Mouse (Mus musculus): ENCODE results near the gene Ctnnd2. TPM values are rescaled to one million over a fixed set of nuclear protein-coding genes. Genes with fewer than 3 reads are reported as not detected.

Gene Ctnnd2
- total RNA-seq, 2 experiments from 2014 or later: 212 to 226 TPM

DNA sequence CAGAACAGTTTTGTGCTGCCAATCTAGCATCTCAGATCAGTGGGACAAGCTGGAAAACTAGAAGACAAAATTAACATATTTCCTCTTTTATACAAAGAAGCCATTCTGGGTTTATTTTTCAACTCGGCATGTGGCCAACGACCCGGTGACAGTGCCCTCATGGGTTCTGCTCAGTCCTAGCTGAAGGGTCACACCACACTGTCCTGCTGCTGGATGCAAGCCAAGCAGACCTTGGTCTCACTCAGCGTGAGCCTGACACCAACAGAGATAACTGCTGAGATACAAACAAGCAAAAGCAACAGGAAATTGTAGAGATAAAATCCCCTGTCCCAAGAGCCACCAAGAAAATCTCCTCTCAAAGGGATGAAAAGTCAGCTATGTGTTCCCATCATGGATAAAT is 719.6 kb downstream of the Ctnnd2 start:
- no peak for DNase-seq

GRCm38 (mm10) chr15:30895063-30895462 is 722.7 kb downstream of the Ctnnd2 start:
- DNase-seq: no peak

DNA sequence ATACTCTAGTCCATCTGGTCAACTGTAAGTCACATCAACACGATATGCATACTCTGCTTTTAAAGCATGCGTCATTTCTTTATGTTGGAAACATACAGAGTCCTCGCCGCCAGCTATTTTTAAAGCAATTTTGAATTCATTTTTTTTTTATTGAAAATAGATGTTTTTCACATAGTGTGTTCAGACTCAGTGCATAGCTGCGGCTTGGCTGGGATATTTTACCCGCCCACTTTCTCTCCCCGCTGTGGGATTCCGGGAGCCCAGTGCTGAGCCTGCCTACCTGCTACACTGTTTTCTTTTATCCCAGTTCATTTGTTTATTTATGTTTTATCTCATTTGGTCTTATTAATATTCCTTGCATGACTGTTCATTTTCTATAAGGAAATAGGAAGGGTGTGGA is 724.9 kb downstream of the Ctnnd2 start:
- no peak for DNase-seq

DNA sequence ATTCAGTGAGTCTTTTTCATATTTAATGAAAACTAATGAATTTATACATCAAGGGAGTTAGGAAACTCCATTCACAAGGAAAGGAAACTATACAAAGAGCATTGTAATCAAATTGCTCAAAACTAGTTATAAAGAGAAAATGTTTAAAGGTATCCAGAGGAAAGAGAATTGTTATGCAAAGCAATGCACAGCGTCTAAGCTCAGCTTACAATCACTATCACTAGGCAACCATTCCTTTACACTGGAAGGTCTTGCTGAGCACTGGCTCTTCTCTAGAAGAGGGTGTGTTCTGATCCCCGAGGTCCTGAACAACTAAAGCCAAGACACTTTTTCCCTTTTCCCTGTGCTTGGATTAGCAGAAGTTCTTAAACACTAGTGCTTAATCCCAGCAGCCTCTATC is 735.6 kb downstream of the Ctnnd2 start:
- DNase-seq: no peak

- DNase-seq: no peak
These were observed 741.0 kb downstream of the Ctnnd2 start for GRCm38 (mm10) chr15:30913360-30913759.

DNA sequence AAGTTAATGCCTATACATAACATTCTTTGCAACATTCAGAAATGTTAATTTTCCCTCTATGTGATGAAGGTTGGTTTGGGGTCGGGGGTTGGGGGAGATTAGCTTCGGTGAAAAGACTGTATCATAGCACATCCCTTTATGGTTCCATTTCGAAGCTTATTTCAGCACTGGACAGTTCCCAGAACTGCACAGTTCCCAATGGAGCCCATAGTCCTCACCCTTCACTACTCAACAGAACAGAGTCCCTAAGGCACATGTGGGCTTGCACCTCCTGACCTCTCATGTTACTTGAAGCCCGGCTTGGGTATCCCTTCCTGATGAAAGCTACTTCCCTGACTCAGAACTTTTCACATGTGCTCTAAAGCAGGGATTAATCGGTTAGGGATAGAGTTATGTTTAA is 753.4 kb downstream of the Ctnnd2 start:
- no peak for DNase-seq

- no peak for DNase-seq
These were observed 755.2 kb downstream of the Ctnnd2 start for GRCm38 (mm10) chr15:30927632-30928031.

DNA sequence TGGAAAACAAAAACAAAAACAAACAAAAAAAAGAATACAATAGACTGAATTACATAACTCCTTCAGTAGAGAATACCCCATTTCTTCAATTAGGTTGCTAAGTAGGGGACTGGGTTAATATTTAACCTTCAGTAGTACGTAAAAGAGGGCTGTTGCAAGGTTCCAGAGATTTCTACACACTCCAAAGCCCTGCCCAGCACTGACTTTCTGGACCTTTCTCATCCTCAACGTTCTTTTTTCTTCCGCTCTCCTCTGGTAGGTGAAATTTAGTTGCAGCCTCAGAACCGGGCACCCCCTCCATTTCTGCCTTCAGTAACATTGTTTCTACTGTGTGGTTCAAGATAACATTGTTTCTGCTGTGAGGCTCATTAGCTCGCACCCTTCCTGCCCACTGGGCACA is 759.5 kb downstream of the Ctnnd2 start:
- no peak for DNase-seq

- DNase-seq: no peak
These were observed 773.5 kb downstream of the Ctnnd2 start for GRCm38 (mm10) chr15:30945863-30946262.

DNA sequence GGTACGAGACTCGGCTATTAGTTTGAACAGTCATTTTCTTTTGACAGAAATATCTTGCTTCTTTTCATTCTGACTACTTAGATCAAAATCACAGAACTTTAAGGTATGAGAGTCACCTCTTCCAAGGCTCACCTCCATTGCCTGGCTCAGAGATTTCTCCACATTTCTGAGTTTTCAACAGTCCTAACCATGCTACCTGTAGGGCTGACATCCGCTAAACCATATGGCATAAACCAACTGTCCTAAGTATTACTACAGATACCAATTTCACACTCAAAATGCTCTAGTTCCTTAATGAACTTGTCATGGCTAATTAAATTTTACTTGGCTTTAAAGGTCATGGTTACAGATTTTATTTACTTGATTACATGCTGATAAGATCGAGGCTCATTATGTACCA is 786.1 kb downstream of the Ctnnd2 start:
- DNase-seq: no peak

DNA sequence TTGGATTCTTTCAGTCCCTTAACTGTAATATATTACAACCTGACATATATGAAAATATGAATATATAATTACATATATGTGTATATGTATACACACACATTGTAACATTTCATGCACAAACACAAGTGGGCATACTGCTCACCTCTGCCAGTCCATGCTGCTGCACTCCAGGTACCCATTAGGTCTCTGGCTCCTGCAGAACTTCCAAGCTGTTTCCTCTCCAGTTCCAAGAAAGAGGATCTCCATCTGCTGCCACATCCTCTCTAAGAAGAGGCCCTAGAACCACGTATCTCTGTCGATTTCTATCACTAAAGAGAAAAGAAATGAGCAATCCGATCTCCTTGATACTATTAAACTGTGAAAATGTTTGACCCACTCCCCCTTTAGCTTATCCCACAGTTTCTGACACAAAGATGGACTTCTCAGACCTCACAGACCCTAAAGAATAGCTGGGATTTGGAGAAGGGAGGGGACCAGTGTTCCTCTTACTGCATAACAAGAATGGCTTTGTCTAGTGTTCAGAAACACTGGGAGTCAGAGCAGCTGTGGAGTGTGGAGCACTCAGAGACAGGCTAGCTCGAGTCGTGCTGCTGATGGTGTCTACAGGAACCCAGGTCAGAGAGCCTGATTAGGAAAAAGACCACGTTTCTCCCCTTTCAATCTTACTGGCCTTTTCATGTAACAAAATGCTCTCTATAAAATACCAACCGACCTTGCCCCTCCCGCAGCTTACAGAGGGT is 790.2 kb downstream of the Ctnnd2 start:
- no peak for DNase-seq

DNA sequence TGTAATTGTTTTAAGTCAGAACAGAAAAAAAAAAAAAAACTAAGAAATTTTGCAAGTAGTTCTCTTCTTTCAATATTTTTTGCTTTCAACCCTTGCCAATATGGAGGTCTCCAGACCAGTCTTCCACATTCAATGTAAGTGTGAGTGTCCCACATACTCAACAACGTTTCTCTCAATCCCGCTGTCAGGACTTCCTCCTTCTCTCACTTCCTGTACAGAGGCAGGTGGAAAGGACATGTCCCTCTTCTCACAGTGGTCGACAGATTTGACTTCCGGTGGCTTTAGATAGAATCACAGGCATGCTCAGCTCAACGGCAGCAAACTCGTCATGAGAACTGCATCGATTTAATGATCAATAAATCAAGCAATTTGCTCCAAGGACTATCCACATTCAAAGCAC is 791.7 kb downstream of the Ctnnd2 start:
- DNase-seq: no peak

DNA sequence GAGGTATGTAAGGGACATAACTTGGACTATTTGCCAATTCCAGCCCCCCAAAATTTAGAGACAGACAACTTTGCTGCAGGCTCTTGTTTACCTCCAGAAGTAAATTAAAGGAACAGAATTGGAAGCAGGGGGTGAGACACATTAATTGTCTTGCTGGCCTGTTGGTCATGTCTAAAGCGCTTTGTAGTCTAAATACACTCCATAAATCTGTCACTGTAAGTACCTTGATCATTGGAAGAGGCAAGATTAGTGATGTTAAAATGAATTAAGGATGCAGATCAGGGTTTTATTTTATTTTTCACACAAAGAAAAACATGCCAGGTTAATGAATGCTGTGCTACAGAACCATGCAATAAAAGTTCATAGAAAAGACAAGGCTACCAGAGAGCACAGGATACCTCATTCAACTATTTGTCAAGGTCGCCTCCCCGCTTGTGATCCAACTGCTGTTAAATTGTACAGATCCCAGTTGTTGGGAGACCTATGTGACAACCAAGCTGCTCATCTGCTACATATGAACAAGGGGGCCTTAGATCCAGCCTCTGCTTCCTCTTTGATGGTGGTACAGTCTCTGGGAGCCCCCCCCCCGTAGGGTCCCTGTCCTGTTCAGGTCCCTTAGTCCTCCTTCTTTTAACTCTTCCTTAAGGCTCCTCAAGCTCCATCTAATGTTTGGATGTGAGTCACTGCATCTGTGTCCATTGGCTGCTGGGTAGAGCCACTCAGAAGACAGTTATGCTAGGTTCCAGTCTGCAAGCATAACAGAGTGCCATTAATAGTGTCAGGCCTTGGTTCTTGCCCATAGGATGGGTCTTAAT is 792.7 kb downstream of the Ctnnd2 start:
- DNase-seq: no peak

DNA sequence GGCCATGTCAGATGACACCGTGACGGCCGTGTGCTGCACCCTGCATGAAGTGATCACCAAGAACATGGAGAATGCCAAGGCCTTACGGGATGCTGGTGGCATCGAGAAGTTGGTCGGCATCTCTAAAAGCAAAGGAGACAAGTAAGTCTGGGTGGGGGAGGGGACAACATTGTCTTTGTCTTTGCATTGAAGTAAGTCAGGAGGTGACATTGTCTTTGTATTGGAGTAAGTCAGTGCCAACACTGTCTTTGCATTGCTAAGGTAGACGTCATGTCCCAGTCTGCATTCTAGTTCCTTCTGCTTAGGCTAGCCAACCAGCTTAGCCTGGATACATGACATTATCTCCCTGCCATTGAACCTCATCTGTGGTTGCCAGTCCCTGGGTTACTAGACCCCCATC is 794.4 kb downstream of the Ctnnd2 start:
- no peak for DNase-seq

DNA sequence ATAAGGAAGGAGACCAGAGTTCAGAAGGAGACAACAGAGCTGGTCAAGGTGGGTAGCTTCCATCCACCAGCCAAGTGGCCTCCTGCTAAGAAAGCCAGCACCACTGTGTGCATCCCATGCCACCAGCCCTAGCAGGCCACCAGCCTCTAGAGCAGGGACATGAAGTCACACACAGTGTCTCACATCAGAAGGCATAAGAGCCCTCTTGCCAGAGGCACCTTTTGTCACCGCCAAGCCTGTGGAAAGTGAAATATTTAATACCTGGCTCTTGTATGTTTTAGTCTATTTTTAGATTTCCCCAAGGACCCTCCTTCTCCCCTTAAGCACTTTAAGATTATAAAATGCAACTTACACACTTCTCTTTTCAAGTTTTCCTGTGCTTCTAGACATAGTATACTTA is 802.0 kb downstream of the Ctnnd2 start:
- no peak for DNase-seq

DNA sequence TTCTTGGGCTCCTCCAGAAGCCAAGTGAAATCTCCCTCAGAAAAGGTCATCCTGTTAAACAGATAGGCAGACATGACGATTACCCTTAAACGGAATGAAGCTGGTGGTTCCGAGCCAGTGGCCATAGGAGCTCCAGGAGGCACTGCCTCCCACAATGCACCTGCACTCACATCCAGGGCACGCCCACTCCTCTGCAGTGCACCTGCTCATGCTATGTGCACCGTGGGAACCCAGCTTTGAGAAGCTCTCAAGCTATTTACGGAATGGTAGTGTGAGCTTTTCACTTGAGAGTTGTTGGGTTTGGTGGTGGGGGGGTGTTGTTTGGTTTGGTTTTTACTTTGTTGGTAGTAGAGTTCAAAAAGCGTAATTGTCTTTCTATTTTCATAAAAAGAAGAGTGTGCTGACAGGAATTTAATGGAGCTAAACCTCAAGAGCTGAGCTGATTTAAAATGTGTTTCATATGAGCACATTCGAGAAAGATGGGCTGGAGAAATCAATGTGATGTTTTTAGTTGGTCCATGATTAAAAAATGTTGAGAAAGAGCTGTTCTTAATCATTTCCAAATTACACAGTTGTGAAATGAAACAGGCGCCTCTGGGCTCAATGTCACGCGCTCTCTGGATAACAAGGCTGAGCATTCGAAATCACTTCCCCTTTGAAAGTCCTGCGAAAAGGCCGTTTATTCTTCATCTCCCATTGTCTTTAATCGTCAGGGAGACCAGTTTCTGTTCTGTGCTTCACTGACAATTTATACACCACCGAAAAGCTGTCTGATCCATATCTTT is 802.8 kb downstream of the Ctnnd2 start:
- DNase-seq: no peak

DNA sequence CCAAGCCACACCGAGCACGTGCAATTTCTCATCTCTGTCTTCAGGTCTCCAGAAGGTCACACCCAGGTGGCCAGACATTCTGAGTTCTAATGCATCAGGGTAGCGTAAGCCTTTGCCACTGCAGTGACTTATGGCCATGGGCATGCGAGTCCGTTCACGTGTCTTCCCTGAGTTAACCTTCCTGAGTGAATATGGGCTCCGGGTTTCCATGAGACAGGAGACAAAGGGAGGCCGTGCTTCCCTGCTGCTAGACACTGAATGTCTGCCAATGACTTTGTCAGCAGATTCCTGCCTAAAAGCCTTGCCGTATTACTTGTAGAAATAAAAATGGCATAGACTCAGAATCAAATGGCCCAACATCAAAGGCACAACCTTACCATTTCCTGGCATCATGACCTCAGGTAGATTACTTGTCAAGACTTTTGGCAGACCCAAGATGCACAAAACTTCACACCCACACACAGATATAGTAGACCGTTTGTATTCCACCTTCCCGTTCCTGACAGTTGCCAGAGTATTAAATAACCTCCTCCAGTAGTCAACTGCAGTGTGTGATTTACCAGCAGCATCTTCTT is 804.9 kb downstream of the Ctnnd2 start:
- DNase-seq: no peak

GRCm38 (mm10) chr15:30986890-30987289 is 814.5 kb downstream of the Ctnnd2 start:
- no peak for DNase-seq

- DNase-seq: no peak
These were observed 818.2 kb downstream of the Ctnnd2 start for GRCm38 (mm10) chr15:30990421-30991252.

DNA sequence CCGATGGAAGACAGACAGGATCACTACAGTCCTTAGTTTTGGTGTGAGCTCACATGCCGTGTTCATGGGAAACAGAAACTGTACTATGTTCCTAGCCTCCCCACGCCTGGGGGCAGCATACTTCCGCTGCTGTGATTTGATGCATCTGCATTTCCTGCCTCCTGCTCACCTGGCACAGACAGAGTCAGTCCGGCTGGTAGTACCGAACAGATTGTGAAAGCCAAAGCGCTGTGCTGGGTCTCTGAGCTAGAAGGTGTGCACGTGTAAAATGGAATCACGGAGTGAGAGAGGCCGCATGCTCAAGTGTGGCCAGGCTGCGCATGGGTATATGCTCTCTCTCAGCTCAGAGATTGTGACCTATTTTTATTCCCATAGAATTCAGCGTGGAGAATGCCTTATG is 820.0 kb downstream of the Ctnnd2 start:
- DNase-seq: no peak

DNA sequence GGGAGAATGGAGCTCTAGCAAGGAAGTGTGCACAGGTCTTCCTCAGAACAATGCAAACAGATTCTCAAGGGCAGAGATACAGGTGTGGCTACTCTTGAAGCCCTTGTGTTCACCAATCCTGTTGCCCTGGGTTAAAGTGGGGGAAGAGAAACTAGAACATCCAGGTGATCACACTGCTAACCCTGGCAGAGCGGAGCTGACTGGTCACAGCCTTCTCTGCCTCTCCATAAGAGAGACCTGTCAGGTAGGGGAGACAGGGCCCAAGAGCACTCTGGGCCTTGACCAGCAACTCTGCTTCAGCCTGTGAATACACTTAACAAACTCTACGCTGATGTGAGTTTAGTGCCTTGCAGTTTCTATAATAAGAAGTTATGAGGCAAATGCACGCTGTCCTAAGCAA is 820.5 kb downstream of the Ctnnd2 start:
- no peak for DNase-seq

GRCm38 (mm10) chr15:30995346-30995745 is 823.0 kb downstream of the Ctnnd2 start:
- no peak for DNase-seq

Measured in layer of hippocampus, postnatal 36 days (tissue).